Mouse (Mus musculus) hindbrain, embryonic 13.5 days (tissue): Measurements from ENCODE around the gene Chkb. TPM values are rescaled to one million over a fixed set of nuclear protein-coding genes. Genes with fewer than 3 reads are reported as not detected.

Experiments used
- ATAC-seq: fragments of 200-750 bp; cut with Nextera tagmentation; 2 replicates; pipeline ENCODE4 v1.8.0; 2017; ENCODE audit warnings: moderate TSS enrichment; ENCODE audit not compliant: low FRiP score
- H3K27ac ChIP-seq: fragments of 300-500 bp; sonication (generic); 2 replicates; pipeline ENCODE4 v1.5.1; 2015; ENCODE audit warnings: inconsistent platforms, mild to moderate bottlenecking, moderate library complexity
- H3K27me3 ChIP-seq: fragments of 300-500 bp; sonication (generic); 2 replicates; pipeline ENCODE4 v1.6.1; 2015; ENCODE audit warnings: mild to moderate bottlenecking, inconsistent platforms
- H3K36me3 ChIP-seq: fragments of 300-500 bp; sonication (generic); 2 replicates; pipeline ENCODE4 v1.6.1; 2015; ENCODE audit warnings: mild to moderate bottlenecking, inconsistent platforms
- H3K4me1 ChIP-seq: fragments of 300-500 bp; sonication (generic); replicated peaks from 2 replicates; pipeline ENCODE4 v1.6.1; 2015; ENCODE audit warnings: inconsistent platforms
- H3K4me2 ChIP-seq: fragments of 300-500 bp; sonication (generic); 2 replicates; pipeline ENCODE4 v1.6.1; 2015; ENCODE audit warnings: inconsistent platforms, mild to moderate bottlenecking, moderate library complexity
- H3K4me3 ChIP-seq: fragments of 300-500 bp; sonication (generic); 2 replicates; pipeline ENCODE4 v1.5.1; 2015; ENCODE audit warnings: mild to moderate bottlenecking, inconsistent platforms
- H3K9ac ChIP-seq: fragments of 300-500 bp; sonication (generic); 2 replicates; pipeline ENCODE4 v1.6.1; 2015; ENCODE audit warnings: mild to moderate bottlenecking, inconsistent platforms
- H3K9me3 ChIP-seq: fragments of 300-500 bp; sonication (generic); 2 replicates; pipeline ENCODE4 v1.6.1; 2016; ENCODE audit warnings: inconsistent platforms
- WGBS: fragments of 180-500 bp; shearing (Covaris S2); methylation state at CpG from one replicate; pipeline ENCODE4 v1.1.7; 2015; 5-methylcytosine and 5-hydroxymethylcytosine counted together
- polyA plus RNA-seq: library from polyadenylated mRNA; unstranded; fragments of >200 nt; fragmentation: Nextera tagmentation; extraction: Ambion mirVana; gene quantifications from 2 replicates; pipeline ENCODE4 v1.2.1, GENCODE M21; 2015

Gene Chkb
- 92.7 and 98.4 TPM in 2 replicates for polyA plus RNA-seq

DNA sequence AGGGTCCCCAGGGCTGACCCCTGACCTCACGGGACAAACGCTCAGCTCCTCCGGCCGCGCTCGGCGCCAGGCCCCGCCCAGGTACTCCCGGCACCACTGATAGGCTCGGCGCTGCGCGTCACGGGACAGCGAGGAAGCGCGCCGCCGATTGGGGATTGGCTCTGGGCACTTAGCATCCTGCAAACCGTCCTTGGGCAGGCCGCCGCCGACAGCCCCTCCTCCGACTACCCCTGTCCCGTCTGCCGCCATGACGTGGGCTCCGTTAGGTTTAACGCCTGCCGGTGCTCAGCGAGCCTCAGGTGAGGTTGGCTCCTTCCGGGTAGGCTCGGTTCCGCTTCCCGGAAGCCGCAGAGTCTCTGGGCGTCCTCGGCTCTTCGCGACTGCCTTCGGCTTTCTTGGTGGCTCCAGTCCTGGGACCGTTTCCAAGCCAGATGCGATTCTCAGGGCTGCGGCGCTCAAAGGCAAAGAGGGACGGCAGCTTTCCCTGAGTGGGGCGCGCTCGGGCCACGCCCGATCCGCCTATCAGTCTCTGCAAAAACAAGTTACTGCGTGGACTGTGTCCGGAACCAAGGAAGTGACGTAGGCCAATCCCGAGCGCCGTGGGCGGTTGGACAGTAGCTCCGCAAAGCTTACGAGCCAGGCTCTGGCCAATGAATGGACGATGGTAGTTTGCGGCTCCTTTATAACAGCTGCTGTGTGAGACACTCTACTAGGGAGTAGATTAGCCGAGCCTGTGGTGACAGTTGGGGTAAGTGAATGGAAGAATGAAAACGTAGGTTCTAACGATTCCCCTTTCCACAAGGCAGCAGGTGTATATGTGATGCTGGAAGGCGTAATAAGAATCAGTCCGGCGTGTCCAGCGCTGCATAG lies at the start of gene Chkb, which contains the start of the genes C730034F03Rik and Gm44502:
Gene Chkb, minus strand, starts transcription at position 557 of the 870 bp plus-strand sequence.
Gene C730034F03Rik, plus strand, starts transcription at position 238 of the 870 bp plus-strand sequence.
Gene Gm44502, minus strand, starts transcription at position 345 of the 870 bp plus-strand sequence.
- Histone ChIP-seq H3K27me3 (no peaks in the 10 kb centered on the region), H3K4me1 (peaks cover 28% of the 10 kb centered on the region), H3K4me3 (peak within 1 kb of the TSS; percentile 78), H3K9ac (peak within 1 kb of the TSS; percentile 84), H3K9me3 (no peaks in the 10 kb centered on the region), H3K4me2 (peak within 1 kb of the TSS; percentile 90), H3K27ac (peak within 1 kb of the TSS; percentile 98), H3K36me3 (peaks cover 26% of the 10 kb centered on the region)
- ATAC-seq = peak; percentile 95
- under 1% methylated on average over 70 of the region's 70 CpGs for WGBS

- no peak overlapping the region for H3K27ac ChIP-seq
- H3K9ac ChIP-seq = no peak overlapping the region
- H3K36me3 ChIP-seq = no peaks in the 10 kb centered on the region
- H3K9me3 ChIP-seq = no peaks in the 10 kb centered on the region
- no peak overlapping the region for H3K4me2 ChIP-seq
- WGBS = 88% methylated on average over 3 of the region's 3 CpGs
- ATAC-seq = no peak
- 0 out of 2 replicates have a peak, but pooled peaks cover 3% of the 10 kb centered on the region for H3K27me3 ChIP-seq
- no peak overlapping the region for H3K4me3 ChIP-seq
- peaks cover 29% of the 10 kb centered on the region for H3K4me1 ChIP-seq
Observed at GRCm38 (mm10) chr15:89478622-89479021, 48.9 kb upstream of the Chkb start.

GRCm38 (mm10) chr15:89477806-89478205 lies 48.1 kb upstream of the Chkb start:
- WGBS = 38% methylated on average over 8 of the region's 8 CpGs
- Histone ChIP-seq H3K4me1 (peaks cover 29% of the 10 kb centered on the region), H3K36me3 (no peaks in the 10 kb centered on the region), H3K9ac (no peak overlapping the region), H3K27ac (no peak overlapping the region), H3K9me3 (no peaks in the 10 kb centered on the region), H3K4me2 (no peak overlapping the region), H3K27me3 (0 out of 2 replicates have a peak, but pooled peaks cover 3% of the 10 kb centered on the region), H3K4me3 (no peak overlapping the region)
- ATAC-seq = no peak

GRCm38 (mm10) chr15:89477091-89477491 lies 47.4 kb upstream of the Chkb start, which contains the start of gene Arsa:
Gene Arsa (minus strand): TSS chr15:89477425.
- no peak for ATAC-seq
- Histone ChIP-seq H3K4me1 (peaks cover 29% of the 10 kb centered on the region), H3K9ac (peak within 1 kb of the TSS; percentile 78), H3K4me2 (peak within 1 kb of the TSS; percentile 91), H3K27ac (peak within 1 kb of the TSS; percentile 86), H3K4me3 (peak within 1 kb of the TSS; percentile 61), H3K36me3 (no peaks in the 10 kb centered on the region), H3K9me3 (no peaks in the 10 kb centered on the region), H3K27me3 (0 out of 2 replicates have a peak, but pooled peaks cover 3% of the 10 kb centered on the region)
- WGBS = 30% methylated on average over 9 of the region's 9 CpGs

DNA sequence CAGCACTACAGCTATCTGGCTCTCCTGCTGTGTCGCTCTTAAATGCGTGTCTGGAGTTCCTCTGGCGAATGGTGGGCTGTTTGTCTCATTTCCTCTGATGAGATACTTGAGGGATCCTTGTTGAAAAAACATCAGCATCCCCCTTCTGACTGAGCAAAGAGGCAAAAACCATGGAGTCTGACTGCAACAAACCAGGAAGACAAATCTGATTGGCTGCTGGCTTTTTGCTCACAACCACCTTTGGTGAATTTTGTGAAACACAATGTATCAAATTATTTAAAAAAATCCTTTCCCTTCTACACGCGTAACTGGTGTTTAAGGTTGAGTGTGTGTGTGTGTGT lies 46.7 kb upstream of the Chkb start:
- WGBS = 8% methylated on average over 5 of the region's 5 CpGs
- peak overlapping the region; percentile 78 for H3K9ac ChIP-seq
- H3K9me3 ChIP-seq = no peaks in the 10 kb centered on the region
- no peaks in the 10 kb centered on the region for H3K36me3 ChIP-seq
- peak overlapping the region; percentile 61 for H3K4me3 ChIP-seq
- peak overlapping the region; percentile 86 for H3K27ac ChIP-seq
- H3K4me2 ChIP-seq = peak overlapping the region; percentile 91
- H3K4me1 ChIP-seq = peaks cover 29% of the 10 kb centered on the region
- ATAC-seq = peak; percentile 12
- 0 out of 2 replicates have a peak, but pooled peaks cover 3% of the 10 kb centered on the region for H3K27me3 ChIP-seq

- peak; percentile 97 for ATAC-seq
- 10% methylated on average over 44 of the region's 44 CpGs for WGBS
- peaks cover 29% of the 10 kb centered on the region for H3K4me1 ChIP-seq
Observed at GRCm38 (mm10) chr15:89475611-89476474, 46.1 kb upstream of the Chkb start.

GRCm38 (mm10) chr15:89475293-89475600 lies 45.5 kb upstream of the Chkb start:
- WGBS = 79% methylated on average over 7 of the region's 7 CpGs

More at GRCm38 (mm10) chr15:89475611-89476474, 46.1 kb upstream of the Chkb start:
- Histone ChIP-seq H3K4me3 (peak overlapping the region; percentile 61), H3K27ac (peak overlapping the region; percentile 86), H3K9ac (peak overlapping the region; percentile 78), H3K27me3 (0 out of 2 replicates have a peak, but pooled peaks cover 3% of the 10 kb centered on the region), H3K9me3 (no peaks in the 10 kb centered on the region), H3K4me2 (peak overlapping the region; percentile 91), H3K36me3 (no peaks in the 10 kb centered on the region)

GRCm38 (mm10) chr15:89474596-89475292 lies 45.0 kb upstream of the Chkb start:
- 0 out of 2 replicates have a peak, but pooled peaks cover 3% of the 10 kb centered on the region for H3K27me3 ChIP-seq
- 90% methylated on average over 19 of the region's 19 CpGs for WGBS
- peaks cover 29% of the 10 kb centered on the region for H3K4me1 ChIP-seq
- no peaks in the 10 kb centered on the region for H3K9me3 ChIP-seq
- H3K27ac ChIP-seq = no peak overlapping the region
- H3K9ac ChIP-seq = no peak overlapping the region; the same call in 1 of the 2 replicates
- 0 out of 2 replicates have a peak, but pooled peaks have one; percentile 14 for ATAC-seq
- H3K4me3 ChIP-seq = peak overlapping the region; percentile 61; the same call in 1 of the 2 replicates
- peak overlapping the region; percentile 91 for H3K4me2 ChIP-seq
- H3K36me3 ChIP-seq = no peaks in the 10 kb centered on the region

More at GRCm38 (mm10) chr15:89475293-89475600, 45.5 kb upstream of the Chkb start:
- H3K4me1 ChIP-seq = peaks cover 29% of the 10 kb centered on the region
- H3K4me3 ChIP-seq = peak overlapping the region; percentile 61
- 0 out of 2 replicates have a peak, but pooled peaks cover 3% of the 10 kb centered on the region for H3K27me3 ChIP-seq
- H3K9me3 ChIP-seq = no peaks in the 10 kb centered on the region
- peak overlapping the region; percentile 91 for H3K4me2 ChIP-seq
- ATAC-seq = no peak; the same call in 1 of the 2 replicates
- no peaks in the 10 kb centered on the region for H3K36me3 ChIP-seq
- peak overlapping the region; percentile 78 for H3K9ac ChIP-seq
- no peak overlapping the region for H3K27ac ChIP-seq

- WGBS = 97% methylated on average over 8 of the region's 8 CpGs
- no peaks in the 10 kb centered on the region for H3K36me3 ChIP-seq
- H3K4me2 ChIP-seq = no peak overlapping the region
- no peaks in the 10 kb centered on the region for H3K9me3 ChIP-seq
- no peak overlapping the region for H3K4me3 ChIP-seq
- H3K9ac ChIP-seq = no peak overlapping the region
- no peak for ATAC-seq
- H3K4me1 ChIP-seq = peaks cover 29% of the 10 kb centered on the region
- 0 out of 2 replicates have a peak, but pooled peaks cover 3% of the 10 kb centered on the region for H3K27me3 ChIP-seq
- no peak overlapping the region for H3K27ac ChIP-seq
Observed at GRCm38 (mm10) chr15:89473921-89474320, 44.2 kb upstream of the Chkb start.

DNA sequence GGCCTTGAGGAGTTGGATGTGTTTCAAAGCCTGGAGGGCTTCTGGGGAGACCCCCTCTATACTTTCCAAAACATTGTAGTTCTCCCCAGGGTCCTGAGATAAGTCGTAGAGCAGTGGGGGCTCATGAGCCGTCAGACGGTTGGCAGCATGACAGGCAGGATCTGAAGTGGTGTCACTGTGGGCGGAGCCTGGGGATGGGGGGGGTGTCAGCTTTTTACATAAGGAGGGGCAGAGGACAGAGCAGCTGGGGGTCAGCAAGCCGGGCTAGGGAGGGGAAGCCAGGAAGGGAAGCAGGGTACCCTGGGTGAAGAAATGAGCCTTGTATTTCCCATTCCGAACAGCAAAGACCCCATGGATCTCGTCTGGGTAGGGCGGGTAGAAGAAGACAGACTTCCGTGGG lies 43.7 kb upstream of the Chkb start:
- Histone ChIP-seq H3K9ac (no peak overlapping the region), H3K4me2 (no peak overlapping the region), H3K4me3 (no peak overlapping the region), H3K9me3 (no peaks in the 10 kb centered on the region), H3K27me3 (0 out of 2 replicates have a peak, but pooled peaks cover 3% of the 10 kb centered on the region), H3K4me1 (peaks cover 29% of the 10 kb centered on the region), H3K36me3 (no peaks in the 10 kb centered on the region), H3K27ac (no peak overlapping the region)
- WGBS = 88% methylated on average over 9 of the region's 9 CpGs
- no peak for ATAC-seq

- H3K4me1 ChIP-seq = peaks cover 15% of the 10 kb centered on the region
- no peak overlapping the region for H3K9ac ChIP-seq
- H3K36me3 ChIP-seq = no peaks in the 10 kb centered on the region
- no peaks in the 10 kb centered on the region for H3K9me3 ChIP-seq
- no peaks in the 10 kb centered on the region for H3K27me3 ChIP-seq
- H3K4me2 ChIP-seq = no peak overlapping the region
- no peak for ATAC-seq
- no peak overlapping the region for H3K27ac ChIP-seq
- H3K4me3 ChIP-seq = no peak overlapping the region
- 90% methylated on average over 4 of the region's 4 CpGs for WGBS
Observed at GRCm38 (mm10) chr15:89471476-89471875, 41.8 kb upstream of the Chkb start.
